Mouse (Mus musculus) stomach, postnatal 0 days (tissue): ENCODE measurements around the gene Gm4744. TPM values are rescaled to one million over a fixed set of nuclear protein-coding genes. Genes with fewer than 3 reads are reported as not detected.
"Not testable (repeated sequence)": the region's sequence is repeated elsewhere in the genome, so short reads cannot be mapped to it uniquely, and the experiment has no call there.

Experiments
- ATAC-seq: fragments of 200-750 bp; cut with Nextera tagmentation; 2 replicates; pipeline ENCODE4 v1.8.0; 2017; ENCODE audit not compliant: low FRiP score, low TSS enrichment
- DNase-seq: peaks from one replicate; pipeline ENCODE4 v3.0.0-alpha.2; 2016; ENCODE audit warnings: low spot score
- H3K27ac ChIP-seq: fragments of 300-500 bp; sonication (generic); replicated peaks from 2 replicates; pipeline ENCODE4 v1.5.1; 2014; ENCODE audit warnings: mild to moderate bottlenecking, control low read depth
- H3K27me3 ChIP-seq: fragments of 300-500 bp; sonication (generic); 2 replicates; pipeline ENCODE4 v1.6.1; 2014; ENCODE audit warnings: low read length; ENCODE audit not compliant: control insufficient read depth, insufficient read depth
- H3K36me3 ChIP-seq: fragments of 300-500 bp; sonication (generic); 2 replicates; pipeline ENCODE4 v1.6.1; 2014; ENCODE audit warnings: low read length, mixed read lengths; ENCODE audit not compliant: control insufficient read depth, insufficient read depth
- H3K4me1 ChIP-seq: fragments of 300-500 bp; sonication (generic); replicated peaks from 2 replicates; pipeline ENCODE4 v1.6.1; 2014; ENCODE audit warnings: antibody characterized with exemption; ENCODE audit not compliant: control insufficient read depth, insufficient read depth
- H3K4me2 ChIP-seq: fragments of 300-500 bp; sonication (generic); replicated peaks from 2 replicates; pipeline ENCODE4 v1.6.1; 2014; ENCODE audit warnings: low read depth, mild to moderate bottlenecking, control low read depth, moderate library complexity
- H3K4me3 ChIP-seq: fragments of 300-500 bp; sonication (generic); 2 replicates; pipeline ENCODE4 v1.5.1; 2014; ENCODE audit warnings: low read depth, low read length, control low read depth
- H3K9ac ChIP-seq: fragments of 300-500 bp; sonication (generic); 2 replicates; pipeline ENCODE4 v1.6.1; 2014; ENCODE audit warnings: mild to moderate bottlenecking, low read length, control low read depth, mixed read lengths
- H3K9me3 ChIP-seq: fragments of 300-500 bp; sonication (generic); 2 replicates; pipeline ENCODE4 v1.6.1; 2016; ENCODE audit warnings: low read length; ENCODE audit not compliant: control insufficient read depth
- CTCF ChIP-seq: IDR thresholded peaks from 2 replicates; pipeline ENCODE4 v1.5.1; 2016; ENCODE audit warnings: antibody characterized with exemption, low read depth, mild to moderate bottlenecking, moderate library complexity
- EP300 ChIP-seq: optimal IDR thresholded peaks from 2 replicates; pipeline ENCODE3; 2016; ENCODE audit warnings: antibody characterized with exemption
- WGBS: fragments of 180-500 bp; shearing (Covaris S2); extraction: QIAGEN DNeasy Blood & Tissue Kit; methylation state at CpG from one replicate; pipeline ENCODE4 v1.1.7; 2014; 5-methylcytosine and 5-hydroxymethylcytosine counted together
- polyA plus RNA-seq: library from polyadenylated mRNA; unstranded; fragments of >200 nt; fragmentation: Nextera tagmentation; extraction: Ambion mirVana; gene quantifications from 2 replicates; pipeline ENCODE4 v1.2.1, GENCODE M21; 2015

Gene Gm4744
- polyA plus RNA-seq, result not detected in 2 replicates

GRCm38 (mm10) chr6:40951770-40952169 lies at the start of gene Gm4744:
Gm4744 (minus strand) TSS chr6:40951870.
- no peak within 1 kb of the TSS for H3K9ac ChIP-seq
- TF ChIP-seq EP300, result no peak
- no peak for TF ChIP-seq CTCF
- no peaks in the 10 kb centered on the region for H3K27me3 ChIP-seq
- ATAC-seq (no peak), DNase-seq (no peak)
- no peak within 1 kb of the TSS for H3K4me3 ChIP-seq
- no peaks in the 10 kb centered on the region for H3K36me3 ChIP-seq
- no peaks in the 10 kb centered on the region for H3K4me1 ChIP-seq
- no peak within 1 kb of the TSS for H3K27ac ChIP-seq
- H3K9me3 ChIP-seq, result no peaks in the 10 kb centered on the region
- no peak within 1 kb of the TSS for H3K4me2 ChIP-seq

- H3K4me2 ChIP-seq, H3K27me3 ChIP-seq, H3K36me3 ChIP-seq, DNase-seq, H3K9ac ChIP-seq, H3K27ac ChIP-seq, H3K4me1 ChIP-seq, H3K9me3 ChIP-seq, H3K4me3 ChIP-seq, ATAC-seq: not testable (repeated sequence)
Measured at GRCm38 (mm10) chr6:40999379-40999778, 47.7 kb upstream of the Gm4744 start, which contains the start of gene Gm2663. Gm2663 (minus strand) TSS chr6:40999479.

- not testable (repeated sequence) for H3K4me1 ChIP-seq, H3K27ac ChIP-seq, H3K9me3 ChIP-seq, DNase-seq, H3K9ac ChIP-seq, H3K4me3 ChIP-seq, H3K27me3 ChIP-seq, H3K4me2 ChIP-seq, H3K36me3 ChIP-seq, ATAC-seq
- WGBS, result 90% methylated on average over 2 of the region's 2 CpGs
Measured at GRCm38 (mm10) chr6:40964454-40964853, 12.8 kb upstream of the Gm4744 start, which contains the start of gene 1810009J06Rik. 1810009J06Rik (plus strand) TSS chr6:40964754.

GRCm38 (mm10) chr6:40953716-40954115 lies 2.0 kb upstream of the Gm4744 start:
- 53% methylated on average over 2 of the region's 2 CpGs for WGBS
- ATAC-seq, result no peak
- no peak overlapping the region for H3K4me3 ChIP-seq

GRCm38 (mm10) chr6:40940457-40940856 lies 11.2 kb downstream of the Gm4744 start, which contains the start of gene 1700074P13Rik:
1700074P13Rik (minus strand) TSS chr6:40940557.
- DNase-seq (no peak), ATAC-seq (no peak)
- no peak within 1 kb of the TSS for H3K9ac ChIP-seq
- 95% methylated on average over 10 of the region's 10 CpGs for WGBS
- no peaks in the 10 kb centered on the region for H3K9me3 ChIP-seq
- H3K27me3 ChIP-seq, result no peaks in the 10 kb centered on the region
- no peaks in the 10 kb centered on the region for H3K4me1 ChIP-seq
- H3K4me3 ChIP-seq, result no peak within 1 kb of the TSS
- no peak within 1 kb of the TSS for H3K27ac ChIP-seq
- H3K36me3 ChIP-seq, result no peaks in the 10 kb centered on the region
- no peak within 1 kb of the TSS for H3K4me2 ChIP-seq
- TF ChIP-seq EP300, result no peak
- TF ChIP-seq CTCF, result no peak

More at GRCm38 (mm10) chr6:40953716-40954115, 2.0 kb upstream of the Gm4744 start:
- Histone ChIP-seq H3K4me1 (no peaks in the 10 kb centered on the region), H3K27me3 (no peaks in the 10 kb centered on the region), H3K36me3 (no peaks in the 10 kb centered on the region), H3K9ac (no peak overlapping the region), H3K27ac (no peak overlapping the region), H3K4me2 (no peak overlapping the region), H3K9me3 (no peaks in the 10 kb centered on the region)
- no peak for DNase-seq
- no peak for TF ChIP-seq CTCF
- TF ChIP-seq EP300, result no peak

GRCm38 (mm10) chr6:40919954-40920353 lies 31.7 kb downstream of the Gm4744 start:
- DNase-seq, result no peak
- no peaks in the 10 kb centered on the region for H3K9me3 ChIP-seq
- no peaks in the 10 kb centered on the region for H3K27me3 ChIP-seq
- H3K4me3 ChIP-seq, result no peak overlapping the region
- H3K9ac ChIP-seq, result no peak overlapping the region
- ATAC-seq, result no peak
- H3K4me1 ChIP-seq, result no peaks in the 10 kb centered on the region
- no peak overlapping the region for H3K4me2 ChIP-seq
- 77% methylated on average over 4 of the region's 4 CpGs for WGBS
- no peaks in the 10 kb centered on the region for H3K36me3 ChIP-seq
- no peak overlapping the region for H3K27ac ChIP-seq
- no peak for TF ChIP-seq CTCF
- TF ChIP-seq EP300, result no peak
